Mouse (Mus musculus): Measurements from ENCODE around the gene Tnfsfm13.
"Not testable (repeated sequence)": the region's sequence is repeated elsewhere in the genome, so short reads cannot be mapped to it uniquely, and the experiment has no call there.

Tnfsfm13 gene

DNA sequence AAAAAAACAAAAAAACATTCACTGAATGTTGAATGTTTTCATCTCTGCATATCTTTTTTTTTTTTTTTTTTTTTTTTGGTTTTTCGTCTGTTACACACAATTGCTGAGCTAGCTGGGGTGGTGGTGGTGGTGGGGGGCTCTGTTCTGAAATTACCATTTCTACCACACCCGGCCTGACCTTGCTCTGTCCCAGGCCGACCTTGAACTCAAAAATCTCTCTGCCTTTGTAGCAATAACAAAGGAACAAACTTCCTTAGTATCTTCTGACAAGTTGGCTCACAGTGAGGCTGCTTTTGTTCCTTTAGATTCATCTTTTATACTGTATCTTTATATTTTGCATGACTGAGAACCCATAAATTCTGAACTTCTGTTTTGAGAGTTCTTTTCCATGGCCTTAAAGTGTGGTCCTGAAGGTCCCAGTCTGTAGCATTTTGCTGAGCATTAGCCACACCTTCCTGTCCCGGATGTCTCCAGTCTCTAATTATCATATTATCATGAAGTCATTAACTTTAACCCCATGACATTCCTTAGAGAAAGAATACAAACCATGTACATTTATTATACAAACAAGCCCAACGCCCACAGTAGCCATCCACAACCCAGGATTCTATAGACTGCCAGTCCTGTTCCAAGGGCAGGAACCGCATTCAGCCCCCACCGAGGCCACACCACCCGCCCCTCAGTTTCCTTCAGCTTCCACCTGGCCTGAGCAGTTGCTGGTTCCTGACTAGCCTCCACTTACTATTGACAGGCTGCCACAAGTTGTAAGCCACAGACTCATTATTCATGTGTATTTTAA is 8.1 kb upstream of the Tnfsfm13 start:
- DNase-seq = no peak

DNA sequence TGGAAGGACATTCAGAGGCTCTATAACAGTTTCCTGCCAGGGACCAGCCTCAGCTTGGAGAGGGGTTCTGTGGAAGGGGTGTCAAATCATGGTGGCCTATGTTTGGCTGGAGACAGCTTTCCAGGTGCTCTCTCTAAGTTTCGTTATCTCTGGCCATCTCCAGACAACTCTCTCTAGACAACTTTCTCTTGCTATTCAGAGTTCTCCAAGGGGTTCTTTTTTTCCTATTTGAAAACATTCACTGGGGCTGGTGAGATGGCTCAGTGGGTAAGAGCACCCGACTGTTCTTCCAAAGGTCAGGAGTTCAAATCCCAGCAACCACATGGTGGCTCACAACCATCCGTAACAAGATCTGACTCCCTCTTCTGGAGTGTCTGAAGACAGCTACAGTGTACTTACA is 7.5 kb upstream of the Tnfsfm13 start:
- DNase-seq = not testable (repeated sequence)

DNA sequence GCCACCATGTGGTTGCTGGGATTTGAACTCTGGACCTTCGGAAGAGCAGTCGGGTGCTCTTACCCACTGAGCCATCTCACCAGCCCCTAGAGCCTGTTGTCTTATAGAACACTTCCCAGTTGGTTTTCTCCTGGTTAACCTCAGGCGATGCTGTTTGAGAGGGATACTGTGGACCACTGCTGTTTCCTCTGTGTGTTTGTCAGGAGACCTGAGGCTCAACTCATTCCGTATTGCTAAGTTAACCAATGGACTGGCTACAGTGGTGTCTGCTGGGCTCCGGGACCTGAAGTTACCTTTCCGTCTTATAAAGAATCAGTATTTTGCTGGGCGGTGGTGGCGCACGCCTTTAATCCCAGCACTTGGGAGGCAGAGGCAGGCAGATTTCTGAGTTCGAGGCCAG is 7.0 kb upstream of the Tnfsfm13 start:
- not testable (repeated sequence) for DNase-seq

DNA sequence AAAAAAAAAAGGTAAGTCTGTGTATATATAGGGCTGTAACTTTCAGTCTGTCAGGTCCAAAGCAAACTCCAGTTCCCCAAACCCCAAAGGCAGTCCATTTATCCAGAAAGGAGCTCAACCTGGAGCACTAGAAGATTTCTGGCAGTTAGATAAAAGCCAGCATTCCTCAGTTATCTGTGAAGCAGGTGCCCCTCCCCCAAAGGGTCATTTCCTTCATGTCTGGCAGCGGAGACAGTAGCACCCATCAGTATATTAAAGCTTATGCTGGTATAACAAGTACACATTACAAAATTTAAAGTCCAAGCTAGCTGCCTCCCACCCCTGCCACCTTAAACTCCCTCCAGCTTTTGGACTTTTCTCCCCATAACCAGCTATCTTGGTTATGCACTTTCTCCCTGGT is 3.7 kb upstream of the Tnfsfm13 start:
- no peak for DNase-seq

DNA sequence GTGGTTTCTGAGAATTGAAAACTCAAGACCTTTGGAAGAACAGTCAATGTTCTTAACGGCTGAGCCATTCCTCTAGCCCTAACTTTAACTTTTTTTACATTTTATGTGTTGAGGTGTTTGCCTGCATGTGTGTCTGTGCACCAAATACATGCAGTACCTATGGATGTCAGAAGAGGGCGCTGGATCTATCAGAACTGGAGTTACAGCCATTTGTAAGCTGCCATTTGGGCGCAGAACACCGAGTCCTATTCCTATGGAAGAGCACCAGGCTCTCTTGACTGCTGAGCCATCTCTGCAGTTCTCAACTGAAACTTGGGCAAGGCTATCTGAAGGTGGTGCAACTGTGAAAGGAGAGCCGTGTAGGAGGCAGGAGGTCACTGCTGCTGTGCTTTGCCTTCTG is 2.7 kb upstream of the Tnfsfm13 start:
- no peak for DNase-seq

DNA sequence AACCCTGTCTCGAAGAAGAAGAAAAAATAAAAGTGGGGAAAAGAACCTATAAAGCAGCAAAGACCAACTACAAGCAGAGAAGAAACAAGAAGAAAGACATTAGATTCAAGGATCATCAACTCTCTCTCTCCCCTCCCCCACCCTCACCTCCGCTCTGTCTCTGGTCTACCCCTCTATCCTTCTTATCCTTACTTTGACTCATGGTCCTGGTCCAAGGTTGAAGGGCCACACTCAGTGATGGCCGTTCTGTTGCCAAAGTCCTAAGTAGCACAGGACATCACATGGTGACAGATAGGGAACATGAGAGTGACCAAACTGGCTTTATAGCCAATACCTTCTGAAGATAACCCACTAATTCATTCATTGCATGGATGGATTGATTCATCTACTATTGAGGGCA is 1.5 kb upstream of the Tnfsfm13 start:
- no peak for DNase-seq

DNA sequence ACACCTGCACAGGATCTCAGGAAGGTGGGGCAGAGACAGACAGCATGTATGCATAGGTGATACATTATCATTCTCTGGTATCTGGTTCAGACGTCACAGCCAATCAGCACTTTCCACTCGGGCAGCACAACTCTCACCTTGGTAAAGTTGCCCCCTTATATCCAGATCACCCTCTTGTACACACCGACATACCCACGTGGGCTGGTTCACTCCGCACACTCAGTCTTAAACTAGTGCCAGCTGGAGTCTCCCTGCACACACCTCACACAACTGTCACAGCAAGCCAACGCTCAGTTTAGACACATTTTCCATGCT is 895 bp downstream of the Tnfsfm13 start:
- no peak for DNase-seq

DNA sequence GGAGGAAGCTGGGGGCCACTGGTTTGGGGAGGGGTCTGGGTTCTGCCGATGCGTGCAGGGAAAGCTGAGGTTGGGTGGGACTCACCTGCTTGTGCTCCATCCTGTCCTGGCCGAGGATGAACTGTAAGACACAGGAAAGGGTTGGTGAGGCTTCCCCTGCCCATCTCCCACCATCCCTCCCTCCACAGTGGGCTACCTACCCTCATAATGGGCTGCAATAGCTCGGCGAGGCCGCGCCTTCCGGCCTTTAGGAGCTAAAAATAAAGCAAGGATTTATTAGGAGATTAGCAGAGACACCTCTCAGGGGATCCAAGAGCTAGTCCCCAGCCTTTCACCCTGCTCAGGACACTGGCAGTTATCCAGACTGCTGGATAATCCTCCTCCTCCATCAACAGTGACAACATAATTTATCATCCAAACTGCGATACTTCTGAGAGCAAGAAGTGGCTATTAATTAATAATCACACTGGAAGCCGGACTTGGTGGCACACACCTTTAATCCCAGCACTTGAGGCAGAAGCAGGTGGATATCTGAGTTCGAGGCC is 2.4 kb downstream of the Tnfsfm13 start:
- DNase-seq = no peak

DNA sequence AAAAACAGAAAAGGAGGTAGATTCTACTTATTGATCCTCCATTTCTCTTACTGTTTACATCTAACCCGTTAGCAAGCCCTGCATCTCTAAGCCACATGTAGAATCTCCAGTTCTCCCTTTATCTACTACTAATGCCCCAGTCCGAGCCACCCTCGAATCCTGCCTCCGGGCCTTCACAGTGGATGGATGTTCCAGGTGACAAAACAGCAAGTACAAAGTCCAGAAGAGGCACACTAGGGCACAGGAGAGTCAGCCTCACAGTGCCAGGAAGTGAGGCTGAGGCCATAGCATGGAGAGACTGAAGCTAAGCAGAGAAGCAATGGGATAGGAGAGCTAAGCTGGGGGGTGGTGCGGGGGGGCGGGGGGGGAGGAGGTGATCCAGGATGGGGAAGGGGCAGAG is 3.0 kb downstream of the Tnfsfm13 start:
- DNase-seq = no peak

DNA sequence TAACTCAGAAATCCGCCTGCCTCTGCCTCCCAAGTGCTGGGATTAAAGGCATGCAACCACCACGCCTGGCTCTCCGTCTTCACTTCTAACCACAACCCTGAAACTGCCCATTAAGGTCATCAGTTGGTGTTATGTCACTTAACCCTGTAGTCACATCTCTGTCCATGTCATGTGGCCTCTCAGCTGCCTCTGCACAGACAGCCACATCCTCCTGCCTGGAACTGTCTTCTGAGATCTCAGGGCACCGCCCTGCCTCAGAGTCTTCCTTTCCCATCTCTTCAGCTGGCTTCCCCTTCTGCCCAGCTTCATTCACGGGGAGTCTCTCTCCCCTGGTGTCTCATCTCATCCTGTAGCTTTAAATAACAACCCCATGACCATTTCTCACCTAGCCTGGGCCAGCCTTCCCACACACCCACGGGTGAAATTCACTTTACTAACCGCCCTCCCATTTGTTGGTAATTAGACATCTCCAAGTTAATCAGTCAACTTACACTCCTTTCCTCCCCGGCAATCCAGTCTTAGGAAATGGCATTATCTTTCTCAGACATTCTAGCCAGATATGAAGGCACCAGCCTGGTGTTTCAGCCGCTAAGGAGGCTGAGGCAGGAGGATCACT is 3.6 kb downstream of the Tnfsfm13 start:
- no peak for DNase-seq

DNA sequence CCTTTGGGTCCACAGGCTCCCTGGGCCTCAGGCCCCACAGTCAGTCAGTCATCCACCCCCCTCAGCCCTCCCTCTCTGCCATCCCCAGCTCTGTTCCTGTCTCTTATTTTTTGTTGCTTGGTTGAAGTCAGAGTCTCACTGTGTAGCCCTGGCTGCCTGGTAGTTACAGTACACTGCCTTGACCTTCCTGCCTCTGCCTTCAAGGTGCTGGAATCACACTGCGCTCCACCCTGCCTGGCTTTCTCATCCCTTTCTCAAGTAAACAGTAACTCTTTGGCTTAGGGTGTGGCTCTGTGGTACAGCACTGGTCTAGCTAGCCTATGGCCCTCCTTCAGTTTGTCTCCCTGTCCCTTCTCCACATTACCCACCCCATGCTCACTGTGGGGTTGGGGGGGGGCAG is 6.0 kb downstream of the Tnfsfm13 start:
- DNase-seq = no peak

DNA sequence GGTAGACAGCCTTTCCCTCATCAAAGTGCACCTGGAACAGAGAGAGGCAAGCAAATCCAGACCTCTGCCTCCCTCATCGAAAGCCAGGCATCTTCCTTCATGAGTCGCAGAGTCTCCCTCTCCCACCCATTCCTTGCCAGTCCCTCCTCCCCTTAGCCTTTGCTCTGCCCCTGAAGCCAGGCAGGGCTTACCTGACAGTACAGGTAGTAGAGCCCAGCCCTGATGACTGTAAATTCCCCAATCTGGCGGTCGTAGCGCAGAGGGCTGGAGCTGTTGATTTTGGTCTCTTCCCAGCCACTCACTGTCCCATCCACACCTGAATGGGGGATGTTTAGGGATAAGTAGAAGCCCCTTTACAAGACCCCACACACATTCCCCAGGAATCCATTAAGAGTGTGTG is 8.8 kb downstream of the Tnfsfm13 start:
- no peak for DNase-seq

DNA sequence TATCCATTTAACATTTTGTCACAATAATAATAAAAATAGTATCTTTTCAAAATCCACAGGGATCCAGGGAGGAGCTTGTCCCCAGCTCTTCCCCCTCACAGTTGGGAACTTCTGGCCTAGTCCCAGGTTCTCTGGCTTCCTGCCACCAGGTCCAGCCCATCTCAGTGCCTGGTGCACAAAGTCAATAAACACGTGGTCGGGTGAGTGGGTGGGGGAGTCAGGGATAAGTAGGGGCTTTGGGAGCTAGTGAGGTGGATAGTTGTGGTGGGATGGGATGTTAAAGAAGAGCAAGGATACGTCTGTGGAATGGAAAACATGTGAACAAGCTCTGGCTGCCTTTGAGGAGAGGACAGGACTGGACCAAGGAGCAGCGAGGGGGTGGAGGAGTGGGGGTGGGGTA is 9.5 kb downstream of the Tnfsfm13 start:
- peak; percentile 92 for DNase-seq

DNA sequence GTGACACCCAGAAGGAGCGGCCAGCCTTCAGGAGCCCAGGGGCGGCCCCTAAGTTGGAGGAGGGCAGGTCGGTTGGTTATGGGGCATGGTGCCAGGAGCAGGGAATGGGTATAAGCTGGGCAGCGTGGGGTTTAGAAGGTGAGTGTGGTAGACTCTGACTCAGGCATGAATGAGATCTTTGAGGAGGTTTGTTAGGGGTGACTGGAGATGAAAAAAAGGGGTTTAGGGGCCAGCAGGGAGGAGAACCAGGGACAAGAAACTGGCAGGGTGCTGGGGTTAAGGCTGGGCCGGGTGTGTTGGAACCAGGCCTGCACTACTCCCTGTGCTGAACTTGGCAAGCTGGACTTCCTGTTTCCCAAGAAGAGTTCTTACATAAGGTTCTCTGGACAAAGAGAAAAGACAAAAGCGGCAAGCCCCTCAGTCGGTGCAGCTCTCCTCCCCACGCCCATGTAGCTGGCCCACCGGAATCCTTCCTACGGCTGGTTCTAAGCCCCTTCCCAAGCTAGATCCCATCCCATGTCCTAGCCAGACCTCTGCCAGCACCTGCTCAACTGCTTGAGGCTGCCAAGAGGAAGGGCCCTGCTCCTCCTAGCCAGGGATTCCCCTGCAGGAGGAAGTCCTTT is 10.3 kb downstream of the Tnfsfm13 start, which contains the start of gene Tnfsf13:
Tnfsf13 (minus strand) TSS at position 259 of the 623 bp plus-strand sequence.
- DNase-seq = peak; percentile 91

DNA sequence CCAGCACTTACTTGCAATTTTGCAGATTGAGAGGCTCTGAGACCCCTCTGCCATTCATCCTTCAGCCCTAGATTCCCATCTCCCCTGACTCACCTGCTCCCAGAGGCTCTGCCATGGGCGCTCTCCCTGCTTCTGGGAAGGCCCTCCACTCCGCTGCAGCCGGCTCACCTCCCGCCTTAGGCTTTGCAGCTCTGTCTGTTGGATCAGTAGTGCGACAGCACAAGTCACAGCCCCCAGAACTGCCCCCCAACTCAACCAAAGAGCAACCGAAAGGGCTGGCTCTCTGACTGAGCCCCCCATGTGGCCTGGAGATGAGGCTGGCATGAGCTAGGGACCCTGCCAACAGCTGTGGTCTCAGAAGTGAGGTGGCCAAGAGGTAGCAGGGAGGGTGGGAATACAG is 11.0 kb downstream of the Tnfsfm13 start:
- DNase-seq = no peak

DNA sequence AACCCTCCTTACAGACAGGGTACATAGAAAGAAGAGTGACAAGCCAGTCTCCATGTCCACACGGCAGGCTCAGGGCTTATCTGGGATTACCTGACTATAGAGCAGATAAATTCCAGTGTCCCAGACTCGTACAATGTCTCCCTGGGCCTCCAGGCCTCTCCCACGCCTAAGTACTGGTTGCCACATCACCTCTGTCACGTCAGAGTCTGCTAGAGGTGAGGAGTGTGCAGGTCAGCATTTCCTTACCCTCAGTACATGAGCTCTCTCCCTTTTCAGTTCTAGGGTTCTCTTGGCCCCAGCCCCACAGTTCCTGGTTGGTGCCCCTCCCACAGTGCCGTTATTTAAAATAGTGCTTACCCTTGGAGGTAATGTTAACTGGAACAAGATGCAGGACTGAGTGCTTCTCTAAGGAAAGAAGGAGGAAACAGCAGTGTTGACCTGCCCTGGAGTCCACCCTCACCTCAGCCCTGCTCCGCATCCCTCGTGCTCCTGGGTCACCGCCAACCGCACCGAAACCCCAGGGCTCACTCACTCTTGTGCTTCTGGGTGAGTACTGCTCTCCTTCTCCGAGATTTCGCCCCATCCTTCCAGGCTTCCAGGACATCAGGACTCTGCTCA is 11.7 kb downstream of the Tnfsfm13 start:
- peak; percentile 45 for DNase-seq

DNA sequence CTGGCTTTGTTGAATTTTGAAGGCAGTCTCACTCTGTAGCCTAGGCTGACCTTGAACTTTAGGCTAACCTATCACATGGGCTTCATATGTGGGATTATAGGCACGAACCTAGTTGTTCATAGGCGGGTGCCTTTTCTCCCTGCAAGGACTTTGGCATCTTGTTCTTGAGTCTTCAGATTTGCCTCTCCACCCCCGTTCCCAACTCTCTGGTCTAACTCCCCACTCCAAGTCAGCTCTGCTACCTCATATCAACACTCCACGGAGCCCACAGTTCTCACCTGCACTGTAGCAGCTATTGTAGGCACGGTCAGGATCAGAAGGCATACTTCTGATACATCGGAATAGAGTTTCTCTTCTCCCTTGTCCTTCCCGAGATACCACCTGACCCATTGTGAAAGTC is 12.3 kb downstream of the Tnfsfm13 start:
- no peak for DNase-seq

DNA sequence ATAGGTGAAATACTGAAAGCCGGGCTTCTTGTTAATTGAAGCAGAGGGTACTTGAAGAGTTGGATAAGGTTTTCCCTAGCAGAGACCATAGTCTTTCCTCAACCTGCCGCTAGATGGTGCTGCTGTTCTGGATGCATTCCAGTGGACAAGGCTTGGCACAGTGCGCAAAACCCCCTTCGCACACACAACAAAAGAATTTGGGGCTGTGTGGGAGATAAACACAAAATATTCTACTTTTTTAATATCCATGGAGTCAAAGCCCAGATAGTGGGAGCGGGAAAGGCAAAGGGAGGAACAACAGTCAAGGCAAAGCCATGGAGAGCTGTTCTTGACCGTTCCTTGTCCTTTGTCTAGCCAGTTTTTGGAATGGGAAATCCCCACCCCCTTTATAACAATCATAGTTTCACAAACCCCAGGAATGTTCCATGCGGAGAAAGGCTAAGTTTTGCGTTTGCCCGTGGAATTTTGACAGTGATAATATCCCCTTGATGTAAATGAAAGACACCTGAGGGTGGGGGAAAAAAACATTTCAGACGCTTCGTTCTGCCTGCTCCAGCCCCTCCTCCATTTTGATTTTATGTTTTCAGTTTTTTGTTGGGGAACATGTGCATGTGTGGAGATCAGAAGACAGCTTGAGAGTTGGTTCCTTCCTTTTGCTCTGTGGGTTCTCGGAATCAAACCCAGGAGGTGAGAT is 12.9 kb downstream of the Tnfsfm13 start:
- peak; percentile 96 for DNase-seq

DNA sequence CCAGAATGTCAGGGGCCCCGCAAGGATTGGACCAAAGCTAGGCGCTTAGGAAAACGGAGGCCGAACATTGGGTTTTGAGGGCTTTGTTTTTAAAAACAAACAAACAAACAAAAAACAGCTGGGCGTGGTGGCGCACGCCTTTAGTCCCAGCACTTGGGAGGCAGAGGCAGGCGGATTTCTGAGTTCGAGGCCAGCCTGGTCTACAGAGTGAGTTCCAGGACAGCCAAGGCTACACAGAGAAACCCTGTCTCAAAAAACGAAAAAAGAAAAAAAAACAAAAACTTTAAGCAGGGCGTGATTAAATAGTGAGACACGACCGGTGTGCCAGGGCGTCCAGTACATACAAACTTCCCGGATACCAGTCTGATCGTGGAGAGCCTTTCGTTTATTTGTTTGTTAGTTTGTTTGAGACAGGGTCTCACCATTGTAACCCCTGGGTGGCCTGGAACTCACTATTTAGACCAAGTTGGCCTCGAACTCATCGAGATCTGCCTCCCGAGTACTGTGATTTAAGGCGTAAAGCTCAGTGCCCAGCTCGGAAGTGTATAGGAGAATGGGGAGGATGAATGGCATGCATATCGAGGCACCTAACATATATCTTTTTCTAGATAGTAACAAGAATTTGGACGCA is 13.6 kb downstream of the Tnfsfm13 start:
- no peak for DNase-seq

DNA sequence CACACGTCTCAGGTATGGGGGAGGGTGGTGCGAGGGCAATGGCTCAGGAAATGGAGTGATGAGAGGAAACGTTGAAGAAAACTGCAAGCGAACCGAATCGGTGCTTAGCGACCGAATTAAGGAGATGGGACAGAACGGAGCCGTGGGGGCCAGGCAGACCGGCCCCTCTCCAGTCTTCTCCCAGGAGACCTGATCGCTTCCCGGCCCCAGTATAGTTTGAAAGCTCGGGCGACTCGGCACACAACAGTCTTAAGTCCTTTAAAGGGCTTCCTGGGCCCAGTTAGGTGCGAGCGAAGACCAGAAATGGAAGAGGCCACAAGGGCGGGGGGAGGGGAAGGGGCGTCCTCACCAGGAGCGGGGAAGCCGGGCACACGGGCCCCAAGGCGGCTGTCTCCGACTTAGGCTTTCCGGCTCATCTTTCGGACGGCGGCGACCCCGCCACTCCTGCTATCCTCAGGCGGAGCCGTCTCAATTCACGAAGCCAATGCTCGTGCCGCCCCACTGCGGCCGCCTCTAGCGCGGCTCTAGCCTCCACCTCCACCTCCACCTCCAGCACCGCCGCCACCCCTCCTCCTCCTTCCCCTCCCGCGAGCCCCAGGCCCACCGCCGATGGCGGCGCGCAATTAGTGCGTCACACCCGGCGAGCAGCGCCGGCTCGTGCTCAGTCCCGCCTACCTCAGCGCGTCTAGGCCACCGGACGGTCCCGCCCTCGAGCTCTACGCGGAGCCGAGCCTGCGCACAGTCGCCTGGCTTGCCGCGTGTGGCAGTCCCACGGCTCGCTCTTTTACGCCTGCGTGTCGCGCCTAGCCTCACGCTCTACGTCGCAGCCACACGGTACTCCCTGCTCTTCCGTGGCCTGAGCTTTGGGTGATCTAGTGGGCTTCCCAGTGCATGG is 14.3 kb downstream of the Tnfsfm13 start, which contains the start of gene Senp3:
Senp3 (minus strand) TSS at position 771 of the 895 bp plus-strand sequence.
- peak; percentile 98 for DNase-seq

DNA sequence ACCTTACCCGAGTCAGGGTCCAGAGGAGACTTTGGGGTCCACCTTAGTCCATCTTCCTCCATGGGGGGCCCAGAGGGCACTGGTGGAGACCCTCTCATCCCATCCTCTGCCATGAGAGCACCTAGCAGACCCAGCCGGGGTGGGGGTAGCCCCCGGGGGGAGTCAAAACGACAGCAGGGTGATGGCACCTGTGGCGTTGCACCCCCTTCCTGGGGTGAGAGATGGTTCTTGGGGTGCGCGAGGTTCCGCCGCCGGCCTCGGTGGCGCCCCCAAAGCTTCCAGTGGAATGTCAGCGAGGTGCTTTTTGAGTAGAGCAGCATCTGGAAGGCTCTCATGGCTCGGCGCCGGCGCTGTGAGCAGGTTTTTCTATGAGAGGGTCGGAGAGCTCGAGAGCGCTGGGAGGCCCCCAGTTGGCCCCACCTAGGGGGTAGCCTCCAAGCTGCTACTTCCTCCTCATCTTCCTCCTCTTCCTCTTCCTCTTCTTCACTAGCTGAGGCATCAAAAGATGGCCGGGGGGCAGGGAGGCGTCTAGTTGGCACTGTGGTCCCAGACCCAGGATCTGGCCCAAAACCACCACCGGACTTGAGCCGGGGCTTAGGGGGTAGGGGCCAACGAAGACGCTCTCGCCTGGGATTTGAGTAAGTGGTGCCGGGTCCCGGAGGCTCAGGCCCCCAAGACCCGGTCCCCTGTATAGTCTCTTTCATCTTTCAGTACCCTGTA is 15.6 kb downstream of the Tnfsfm13 start:
- no peak for DNase-seq

Measured in lung, postnatal 10 days (tissue).